Mouse (Mus musculus) splenic B cell, adult 2 months (primary cell): ENCODE measurements around the gene Mat1a.

Experiments used
- DNase-seq: peaks from one replicate; pipeline ENCODE4 v3.0.0-alpha.2; 2011; ENCODE audit warnings: low read depth, low spot score
- H3K27me3 ChIP-seq: 2 replicates; pipeline ENCODE4 v1.6.1; 2012; ENCODE audit warnings: mild to moderate bottlenecking, low read length, moderate library complexity, mixed read lengths; ENCODE audit not compliant: control insufficient read depth, poor library complexity, insufficient read depth, severe bottlenecking
- H3K36me3 ChIP-seq: 2 replicates; pipeline ENCODE4 v1.6.1; 2012; ENCODE audit warnings: mild to moderate bottlenecking, low read length, moderate library complexity, mixed read lengths; ENCODE audit not compliant: control insufficient read depth, poor library complexity, insufficient read depth, severe bottlenecking

The Mat1a gene

GRCm38 (mm10) chr14:41102269-41102668, 2.6 kb upstream of the Mat1a start:
- no peak for DNase-seq
- Histone ChIP-seq H3K27me3 (no peaks in the 10 kb centered on the region), H3K36me3 (no peaks in the 10 kb centered on the region)

GRCm38 (mm10) chr14:41111031-41111668, 6.3 kb downstream of the Mat1a start:
- no peaks in the 10 kb centered on the region for H3K36me3 ChIP-seq

GRCm38 (mm10) chr14:41112944-41113343, 8.1 kb downstream of the Mat1a start:
- Histone ChIP-seq H3K27me3 (no peaks in the 10 kb centered on the region), H3K36me3 (no peaks in the 10 kb centered on the region)
- no peak for DNase-seq

More at GRCm38 (mm10) chr14:41111031-41111668, 6.3 kb downstream of the Mat1a start:
- no peaks in the 10 kb centered on the region for H3K27me3 ChIP-seq
- no peak for DNase-seq

- Histone ChIP-seq H3K36me3 (no peaks in the 10 kb centered on the region), H3K27me3 (no peaks in the 10 kb centered on the region)
- DNase-seq: no peak
These were observed 11.4 kb downstream of the Mat1a start for GRCm38 (mm10) chr14:41116271-41116670.

GRCm38 (mm10) chr14:41124683-41125082, 19.8 kb downstream of the Mat1a start:
- no peaks in the 10 kb centered on the region for H3K27me3 ChIP-seq
- no peaks in the 10 kb centered on the region for H3K36me3 ChIP-seq
- DNase-seq: no peak

GRCm38 (mm10) chr14:41127997-41128396, 23.2 kb downstream of the Mat1a start:
- no peak for DNase-seq
- no peaks in the 10 kb centered on the region for H3K36me3 ChIP-seq
- no peaks in the 10 kb centered on the region for H3K27me3 ChIP-seq

- DNase-seq: no peak
- Histone ChIP-seq H3K27me3 (no peaks in the 10 kb centered on the region), H3K36me3 (no peaks in the 10 kb centered on the region)
These were observed 26.7 kb downstream of the Mat1a start, which contains the start of gene Sftpa1 for GRCm38 (mm10) chr14:41131540-41131939. TSS of gene Sftpa1 (plus strand) at chr14:41131782.

GRCm38 (mm10) chr14:41137006-41137405, 32.2 kb downstream of the Mat1a start:
- DNase-seq: no peak
- Histone ChIP-seq H3K36me3 (no peaks in the 10 kb centered on the region), H3K27me3 (no peaks in the 10 kb centered on the region)

GRCm38 (mm10) chr14:41140686-41141085, 35.9 kb downstream of the Mat1a start:
- no peaks in the 10 kb centered on the region for H3K36me3 ChIP-seq
- no peaks in the 10 kb centered on the region for H3K27me3 ChIP-seq
- no peak for DNase-seq

GRCm38 (mm10) chr14:41146035-41146434, 41.2 kb downstream of the Mat1a start:
- DNase-seq: no peak
- Histone ChIP-seq H3K27me3 (no peaks in the 10 kb centered on the region), H3K36me3 (no peaks in the 10 kb centered on the region)

GRCm38 (mm10) chr14:41146922-41147321, 42.1 kb downstream of the Mat1a start:
- no peak for DNase-seq
- H3K36me3 ChIP-seq: no peaks in the 10 kb centered on the region
- no peaks in the 10 kb centered on the region for H3K27me3 ChIP-seq

- DNase-seq: no peak
- Histone ChIP-seq H3K27me3 (no peaks in the 10 kb centered on the region), H3K36me3 (no peaks in the 10 kb centered on the region)
These were observed 42.5 kb downstream of the Mat1a start for GRCm38 (mm10) chr14:41147356-41147755.

- no peaks in the 10 kb centered on the region for H3K27me3 ChIP-seq
- H3K36me3 ChIP-seq: no peaks in the 10 kb centered on the region
- DNase-seq: no peak
These were observed 46.5 kb downstream of the Mat1a start, which contains the start of gene Mbl1 for GRCm38 (mm10) chr14:41151220-41151898. TSS of gene Mbl1 (plus strand) at chr14:41151458.

GRCm38 (mm10) chr14:41160076-41160475, 55.2 kb downstream of the Mat1a start:
- no peak for DNase-seq
- H3K36me3 ChIP-seq: no peaks in the 10 kb centered on the region
- H3K27me3 ChIP-seq: no peaks in the 10 kb centered on the region

- Histone ChIP-seq H3K27me3 (no peaks in the 10 kb centered on the region), H3K36me3 (no peaks in the 10 kb centered on the region)
- DNase-seq: no peak
These were observed 55.9 kb downstream of the Mat1a start for GRCm38 (mm10) chr14:41160743-41161142.
